ENCODE assay signal across 24 mouse cellular contexts in the genomic region with DNA sequence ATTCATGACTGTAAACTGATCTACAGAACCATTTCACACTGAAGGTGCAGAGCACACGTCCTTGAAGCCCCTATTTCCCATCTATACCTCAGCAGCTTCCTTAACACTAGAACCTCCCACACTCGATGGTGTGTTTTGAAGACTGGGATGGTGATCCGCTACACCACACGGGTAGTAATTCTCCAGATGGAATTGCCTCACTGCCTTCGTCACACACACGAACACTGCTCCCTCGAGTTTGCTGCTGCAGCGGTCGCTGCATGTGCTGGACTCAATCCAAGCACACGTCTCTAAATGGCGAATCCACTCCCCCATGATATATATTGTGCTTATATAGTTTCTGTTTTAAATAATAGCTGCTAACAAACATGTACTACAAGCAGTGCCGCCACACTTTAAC.
"Had no signal": no experiment of that assay in that cellular context is flagged by ENCODE, and none has a peak within 500 bp of the region (broad histone marks: within the 10 kb centered on the region; RNA-seq: fewer than 3 reads in every experiment).

No protein-coding gene starts in this region.

- H3K4me3 ChIP-seq: heart, adult 2 months; heart, embryonic 13.5 days; heart, embryonic 15.5 days; hindbrain, embryonic 13.5 days; kidney, embryonic 15.5 days; limb, embryonic 13.5 days; limb, embryonic 15.5 days; liver, embryonic 12.5 days had no signal

- H3K9ac ChIP-seq: heart, embryonic 13.5 days; heart, embryonic 15.5 days; hindbrain, embryonic 13.5 days; kidney, embryonic 15.5 days; limb, embryonic 13.5 days; limb, embryonic 15.5 days; liver, embryonic 12.5 days had no signal

- ATAC-seq: hindbrain, postnatal 0 days; intestine, embryonic 16.5 days; liver, embryonic 12.5 days had no signal

- H3K36me3 ChIP-seq: heart, embryonic 13.5 days; heart, embryonic 15.5 days; hindbrain, embryonic 13.5 days; kidney, embryonic 15.5 days; limb, embryonic 13.5 days; limb, embryonic 15.5 days; liver, embryonic 12.5 days had no signal

- H3K4me2 ChIP-seq: heart, embryonic 11.5 days; heart, embryonic 13.5 days; heart, embryonic 15.5 days; hindbrain, embryonic 13.5 days; kidney, embryonic 15.5 days; limb, embryonic 13.5 days; limb, embryonic 15.5 days; liver, embryonic 12.5 days had no signal

- H3K9me3 ChIP-seq: heart, embryonic 13.5 days; heart, embryonic 15.5 days; hindbrain, embryonic 13.5 days; kidney, embryonic 15.5 days; limb, embryonic 13.5 days; limb, embryonic 15.5 days; liver, embryonic 12.5 days had no signal

- H3K27me3 ChIP-seq: heart, embryonic 15.5 days; hindbrain, embryonic 13.5 days; kidney, embryonic 15.5 days; limb, embryonic 13.5 days; limb, embryonic 15.5 days; liver, embryonic 12.5 days had no signal

- H3K4me1 ChIP-seq: heart, embryonic 13.5 days; heart, embryonic 15.5 days; liver, embryonic 12.5 days had no signal

- H3K27ac ChIP-seq: heart, adult 2 months; heart, embryonic 13.5 days; heart, embryonic 15.5 days; hindbrain, embryonic 13.5 days; hindbrain, postnatal 0 days; kidney, embryonic 15.5 days; kidney, postnatal 0 days; limb, embryonic 13.5 days; limb, embryonic 15.5 days; liver, embryonic 12.5 days had no signal

- DNase-seq: gastrocnemius, postnatal 14 days; gastrocnemius, postnatal 36 days; heart, adult 11 months; heart, adult 2 months; heart, postnatal 14 days; heart, postnatal 36 days; kidney, adult 11 months; kidney, adult 2 months; kidney, adult 9 months; kidney, postnatal 14 days; kidney, postnatal 36 days; layer of hippocampus, adult 9-11 months; layer of hippocampus, postnatal 36 days had no signal
